Mouse (Mus musculus) brain, embryonic 14.5 days (tissue): Measurements from ENCODE around the gene Insrr.

Experiments
- CTCF ChIP-seq: fragments of 200-500 bp; IDR thresholded peaks from 2 replicates; pipeline ENCODE4 v1.5.1; 2012; ENCODE audit warnings: inconsistent platforms, mild to moderate bottlenecking, moderate library complexity, borderline replicate concordance; ENCODE audit not compliant: insufficient read depth, insufficient read length; ENCODE audit errors: extremely low read depth
- POLR2A ChIP-seq: fragments of 200-500 bp; IDR thresholded peaks from 2 replicates; pipeline ENCODE4 v1.6.1; 2012; ENCODE audit warnings: mild to moderate bottlenecking, inconsistent platforms, borderline replicate concordance; ENCODE audit not compliant: poor library complexity, insufficient read depth, insufficient read length, severe bottlenecking; ENCODE audit errors: extremely low read depth

DNA sequence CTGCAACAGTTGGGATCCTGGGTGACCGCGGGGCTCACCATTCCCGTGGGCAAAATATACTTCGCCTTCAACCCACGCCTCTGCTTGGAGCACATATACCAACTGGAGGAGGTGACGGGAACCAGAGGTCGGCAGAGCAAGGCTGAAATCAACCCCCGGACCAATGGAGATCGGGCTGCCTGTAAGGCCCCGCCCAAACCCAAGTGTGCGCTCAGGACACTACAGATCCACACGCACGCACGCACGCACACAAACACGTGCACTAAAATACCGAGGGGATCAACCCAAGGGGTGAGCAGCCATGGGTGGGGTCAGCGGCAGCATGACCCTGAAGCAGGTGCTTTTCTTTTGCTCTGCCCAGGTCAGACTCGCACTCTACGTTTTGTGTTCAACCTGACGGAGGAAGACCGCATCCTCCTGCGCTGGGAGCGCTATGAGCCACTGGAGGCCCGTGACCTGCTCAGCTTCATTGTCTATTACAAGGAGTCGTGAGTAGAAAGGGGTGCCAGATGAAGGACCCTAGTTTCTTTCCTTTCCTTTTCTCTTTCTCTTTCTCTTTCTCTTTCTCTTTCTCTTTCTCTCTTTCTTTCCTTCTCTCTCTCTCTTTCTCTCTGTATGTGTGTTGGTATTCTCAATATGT, 7.4 kb downstream of the Insrr start:
- TF ChIP-seq POLR2A (no peak), CTCF (no peak)
